Comparison of ENCODE assay signal across 8 mouse cellular contexts in the genomic region with DNA sequence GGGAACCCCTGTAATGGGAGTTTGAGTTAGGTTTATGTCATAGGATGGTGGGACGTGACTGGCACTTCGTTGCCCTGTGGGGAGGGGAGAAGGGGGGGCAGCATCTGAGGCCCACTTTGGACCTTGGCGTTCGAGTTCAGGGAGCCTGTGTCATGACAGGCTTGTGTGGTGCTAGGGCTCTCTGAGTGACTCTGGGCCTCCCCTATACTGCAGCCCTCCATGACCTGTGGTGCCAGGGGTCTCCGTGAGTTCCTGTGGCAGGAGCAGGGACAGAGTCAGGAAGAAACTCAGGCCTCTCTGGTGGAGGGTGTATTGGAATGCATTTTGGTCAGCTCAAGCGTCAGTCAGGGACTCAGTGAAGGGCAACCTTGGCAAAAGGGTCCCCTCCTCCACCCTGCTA. TPM values are rescaled to one million over a fixed set of nuclear protein-coding genes. Genes with fewer than 3 reads are reported as not detected.
A peak's percentile ranks its signal among the peaks of the same experiment; 100 is the strongest.
DNase-seq lines count a peak whose midpoint lies in the region; ATAC-seq and TF ChIP-seq lines count a peak whose summit lies in the region.

No protein-coding gene starts in this region.

- H3K27ac ChIP-seq in hindbrain, embryonic 13.5 days, result no peak overlapping the region
- no peak overlapping the region for H3K27ac ChIP-seq in hindbrain, embryonic 12.5 days
- no peak overlapping the region for H3K27ac ChIP-seq in embryonic facial prominence, embryonic 12.5 days
- H3K27ac ChIP-seq in liver, embryonic 13.5 days, result peak overlapping the region; percentile 76
- no peak overlapping the region for H3K27ac ChIP-seq in forebrain, embryonic 13.5 days

- H3K4me3 ChIP-seq in hindbrain, embryonic 13.5 days, result 0 out of 2 replicates have a peak overlapping the region, but pooled peaks have one; percentile 3
- H3K4me3 ChIP-seq in hindbrain, embryonic 12.5 days, result no peak overlapping the region
- H3K4me3 ChIP-seq in E14TG2a.4 (replicated peaks; ENCODE audit: low read length), result peak overlapping the region; percentile 41; the same call in 1 of the 2 replicates
- peak overlapping the region; percentile 10; the same call in 1 of the 2 replicates for H3K4me3 ChIP-seq in embryonic facial prominence, embryonic 12.5 days
- H3K4me3 ChIP-seq in liver, embryonic 13.5 days (replicated peaks), result peak overlapping the region; percentile 62
- H3K4me3 ChIP-seq in forebrain, embryonic 13.5 days, result no peak overlapping the region

- H3K9me3 ChIP-seq in hindbrain, embryonic 13.5 days, result 0 out of 2 replicates have a peak, but pooled peaks cover 4% of the 10 kb centered on the region
- H3K9me3 ChIP-seq in hindbrain, embryonic 12.5 days (replicated peaks), result no peaks in the 10 kb centered on the region
- H3K9me3 ChIP-seq in E14TG2a.4 (ENCODE audit: low read length), result 0 out of 2 replicates have a peak, but pooled peaks cover 6% of the 10 kb centered on the region
- no peaks in the 10 kb centered on the region for H3K9me3 ChIP-seq in embryonic facial prominence, embryonic 12.5 days
- H3K9me3 ChIP-seq in liver, embryonic 13.5 days (replicated peaks), result no peaks in the 10 kb centered on the region
- H3K9me3 ChIP-seq in forebrain, embryonic 13.5 days (replicated peaks), result no peaks in the 10 kb centered on the region

- H3K4me1 ChIP-seq in hindbrain, embryonic 13.5 days (replicated peaks), result no peaks in the 10 kb centered on the region
- no peaks in the 10 kb centered on the region; the same call in 1 of the 2 replicates for H3K4me1 ChIP-seq in hindbrain, embryonic 12.5 days
- H3K4me1 ChIP-seq in E14TG2a.4 (replicated peaks; ENCODE audit: low read depth, low read length), result peaks cover 8% of the 10 kb centered on the region
- H3K4me1 ChIP-seq in embryonic facial prominence, embryonic 12.5 days, result no peaks in the 10 kb centered on the region
- H3K4me1 ChIP-seq in liver, embryonic 13.5 days (replicated peaks), result peaks cover 67% of the 10 kb centered on the region
- no peaks in the 10 kb centered on the region for H3K4me1 ChIP-seq in forebrain, embryonic 13.5 days

- no peaks in the 10 kb centered on the region for H3K27me3 ChIP-seq in hindbrain, embryonic 13.5 days
- H3K27me3 ChIP-seq in hindbrain, embryonic 12.5 days, result no peaks in the 10 kb centered on the region
- H3K27me3 ChIP-seq in E14TG2a.4 (ENCODE audit: insufficient read depth, low read length), result no peaks in the 10 kb centered on the region
- H3K27me3 ChIP-seq in embryonic facial prominence, embryonic 12.5 days, result no peaks in the 10 kb centered on the region
- no peaks in the 10 kb centered on the region for H3K27me3 ChIP-seq in liver, embryonic 13.5 days
- no peaks in the 10 kb centered on the region for H3K27me3 ChIP-seq in forebrain, embryonic 13.5 days

- no peak overlapping the region for H3K9ac ChIP-seq in hindbrain, embryonic 13.5 days
- H3K9ac ChIP-seq in hindbrain, embryonic 12.5 days, result no peak overlapping the region
- H3K9ac ChIP-seq in embryonic facial prominence, embryonic 12.5 days, result no peak overlapping the region
- peak overlapping the region; percentile 77 for H3K9ac ChIP-seq in liver, embryonic 13.5 days
- no peak overlapping the region for H3K9ac ChIP-seq in forebrain, embryonic 13.5 days

- no peak for TF ChIP-seq CTCF in E14TG2a.4 (conservative IDR thresholded peaks at IDR 0.05; ENCODE audit: low read length)

- WGBS in hindbrain, embryonic 13.5 days, result 83% methylated on average over 6 of the region's 6 CpGs
- 77% methylated on average over 6 of the region's 6 CpGs for WGBS in hindbrain, embryonic 12.5 days
- WGBS in embryonic facial prominence, embryonic 12.5 days, result 76% methylated on average over 6 of the region's 6 CpGs
- WGBS in liver, embryonic 13.5 days (ENCODE audit: insufficient replicate concordance), result 23% methylated on average over 6 of the region's 6 CpGs
- 82% methylated on average over 6 of the region's 6 CpGs for WGBS in forebrain, embryonic 13.5 days

- DNase-seq in liver, embryonic 13.5 days, result no peak
- no peak for DNase-seq in thymus, postnatal 0 days (ENCODE audit: low spot score)
- DNase-seq in thymus, postnatal 14 days, result no peak

- H3K4me2 ChIP-seq in hindbrain, embryonic 13.5 days, result peak overlapping the region; percentile 25; the same call in 1 of the 2 replicates
- no peak overlapping the region for H3K4me2 ChIP-seq in hindbrain, embryonic 12.5 days (replicated peaks)
- 0 out of 2 replicates have a peak overlapping the region, but pooled peaks have one; percentile 11 for H3K4me2 ChIP-seq in embryonic facial prominence, embryonic 12.5 days (replicated peaks)
- H3K4me2 ChIP-seq in liver, embryonic 13.5 days, result peak overlapping the region; percentile 78
- H3K4me2 ChIP-seq in forebrain, embryonic 13.5 days, result no peak overlapping the region

- ATAC-seq in hindbrain, embryonic 13.5 days (ENCODE audit: low FRiP score), result no peak
- no peak for ATAC-seq in hindbrain, embryonic 12.5 days (ENCODE audit: low FRiP score)
- ATAC-seq in embryonic facial prominence, embryonic 12.5 days (ENCODE audit: insufficient number of reproducible peaks, insufficient read depth, low FRiP score, low TSS enrichment), result no peak
- peak; percentile 30 for ATAC-seq in liver, embryonic 13.5 days (ENCODE audit: low read depth)
- ATAC-seq in forebrain, embryonic 13.5 days, result no peak

- no peaks in the 10 kb centered on the region for H3K36me3 ChIP-seq in hindbrain, embryonic 13.5 days
- no peaks in the 10 kb centered on the region for H3K36me3 ChIP-seq in hindbrain, embryonic 12.5 days
- no peaks in the 10 kb centered on the region for H3K36me3 ChIP-seq in E14TG2a.4 (ENCODE audit: insufficient read depth, low read length)
- H3K36me3 ChIP-seq in embryonic facial prominence, embryonic 12.5 days, result no peaks in the 10 kb centered on the region
- no peaks in the 10 kb centered on the region for H3K36me3 ChIP-seq in liver, embryonic 13.5 days
- no peaks in the 10 kb centered on the region for H3K36me3 ChIP-seq in forebrain, embryonic 13.5 days (ENCODE audit: poor library complexity, severe bottlenecking)

RNA-seq across cellular contexts. Expression of a gene that starts 0.6 kb away (rescaled TPM):
- 4.0 and 4.1 TPM in 2 replicates for polyA plus RNA-seq in hindbrain, embryonic 13.5 days (2015; fragmentation: Nextera tagmentation; extraction: Ambion mirVana)
- polyA plus RNA-seq in hindbrain, embryonic 12.5 days (2016; fragmentation: Nextera tagmentation; extraction: Ambion mirVana), result 4.9 and 5.5 TPM in 2 replicates
- polyA plus RNA-seq in embryonic facial prominence, embryonic 12.5 days (2016; fragmentation: Nextera tagmentation; extraction: Ambion mirVana), result 5.5 and 6.1 TPM in 2 replicates
- 11.0 and 13.9 TPM in 2 replicates for polyA plus RNA-seq in liver, embryonic 13.5 days (2015; fragmentation: Nextera tagmentation; extraction: Ambion mirVana)
- polyA plus RNA-seq in thymus, postnatal 0 days (2015; fragmentation: Nextera tagmentation; extraction: Ambion mirVana), result 41.0 and 43.6 TPM in 2 replicates
- polyA plus RNA-seq in forebrain, embryonic 13.5 days (2015; fragmentation: Nextera tagmentation; extraction: Ambion mirVana), result 3.2 and 3.5 TPM in 2 replicates

RNA-seq across cellular contexts. Expression of a gene that starts 47.0 kb away (rescaled TPM):
- polyA plus RNA-seq in hindbrain, embryonic 13.5 days (2015; fragmentation: Nextera tagmentation; extraction: Ambion mirVana), result 9.3 and 9.5 TPM in 2 replicates
- polyA plus RNA-seq in hindbrain, embryonic 12.5 days (2016; fragmentation: Nextera tagmentation; extraction: Ambion mirVana), result 4.8 and 5.9 TPM in 2 replicates
- 1.8 and 1.9 TPM in 2 replicates for polyA plus RNA-seq in embryonic facial prominence, embryonic 12.5 days (2016; fragmentation: Nextera tagmentation; extraction: Ambion mirVana)
- polyA plus RNA-seq in liver, embryonic 13.5 days (2015; fragmentation: Nextera tagmentation; extraction: Ambion mirVana), result 3.8 and 4.1 TPM in 2 replicates
- 0.10 and 0.18 TPM in 2 replicates for polyA plus RNA-seq in thymus, postnatal 0 days (2015; fragmentation: Nextera tagmentation; extraction: Ambion mirVana)
- 3.1 and 5.4 TPM in 2 replicates for polyA plus RNA-seq in forebrain, embryonic 13.5 days (2015; fragmentation: Nextera tagmentation; extraction: Ambion mirVana)

Comparison
In these comparisons a context has a peak if more than half of its experiments do, and no peak if none do; other contexts are left out.
1. H3K4me2 ChIP-seq: peak in hindbrain, embryonic 13.5 days (single experiment), embryonic facial prominence, embryonic 12.5 days (single experiment) and liver, embryonic 13.5 days (single experiment); none in hindbrain, embryonic 12.5 days (single experiment) and forebrain, embryonic 13.5 days (single experiment).
2. H3K4me3 ChIP-seq: peak in hindbrain, embryonic 13.5 days (single experiment), E14TG2a.4 (single experiment), embryonic facial prominence, embryonic 12.5 days (single experiment) and liver, embryonic 13.5 days (single experiment); none in hindbrain, embryonic 12.5 days (single experiment) and forebrain, embryonic 13.5 days (single experiment).